ENCODE assay signal across 8 mouse cellular contexts in the genomic region with DNA sequence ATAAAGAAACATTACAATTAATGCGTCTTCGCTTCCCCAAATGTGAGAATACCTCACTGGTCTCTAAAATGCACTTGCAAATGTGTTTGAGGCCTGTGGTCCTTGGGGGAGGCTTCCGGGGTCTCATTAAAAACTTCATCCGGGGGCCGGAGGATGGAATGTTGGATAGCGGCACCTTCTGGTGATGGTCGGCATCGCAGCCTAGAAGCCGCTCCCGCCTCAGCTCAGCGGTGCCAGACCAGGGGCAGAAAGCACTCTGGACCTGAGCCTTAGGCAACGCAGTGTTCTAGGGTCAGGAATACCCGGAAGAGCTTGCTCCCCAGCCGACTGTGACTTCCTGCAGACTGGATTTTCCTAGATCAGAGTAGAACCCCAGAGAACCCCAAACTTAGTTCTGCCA. TPM values are rescaled to one million over a fixed set of nuclear protein-coding genes. Genes with fewer than 3 reads are reported as not detected.
DNase-seq lines count a peak whose midpoint lies in the region; ATAC-seq and TF ChIP-seq lines count a peak whose summit lies in the region.

No protein-coding gene starts in this region.

- ATAC-seq in heart, embryonic 11.5 days (replicated peaks; ENCODE audit: insufficient number of reproducible peaks, low FRiP score, low TSS enrichment), result no peak
- ATAC-seq in forebrain, postnatal 0 days, result 0 out of 2 replicates have a peak, but pooled peaks have one; percentile 25

- no peak overlapping the region for H3K4me2 ChIP-seq in heart, embryonic 11.5 days
- H3K4me2 ChIP-seq in forebrain, postnatal 0 days (ENCODE audit: low read depth), result no peak overlapping the region

- no peaks in the 10 kb centered on the region for H3K36me3 ChIP-seq in heart, embryonic 11.5 days (ENCODE audit: control insufficient read depth, insufficient read depth, low read length)
- no peaks in the 10 kb centered on the region for H3K36me3 ChIP-seq in forebrain, postnatal 0 days (ENCODE audit: insufficient read depth)
- no peaks in the 10 kb centered on the region for H3K36me3 ChIP-seq in kidney, adult 2 months (ENCODE audit: control insufficient read depth, insufficient read depth, low read length)
- H3K36me3 ChIP-seq in liver, adult 2 months (ENCODE audit: control insufficient read depth, insufficient read depth, low read length), result no peaks in the 10 kb centered on the region

- no peak overlapping the region for H3K27ac ChIP-seq in heart, embryonic 11.5 days (ENCODE audit: low read depth, low read length)
- H3K27ac ChIP-seq in bone marrow, adult 2 months (ENCODE audit: control insufficient read depth, insufficient read depth, low read depth, low read length, poor library complexity), result no peak overlapping the region
- no peak overlapping the region for H3K27ac ChIP-seq in forebrain, postnatal 0 days (ENCODE audit: low read depth, low read length)
- H3K27ac ChIP-seq in kidney, adult 2 months (ENCODE audit: insufficient read depth, low read depth, low read length), result no peak overlapping the region
- H3K27ac ChIP-seq in liver, adult 2 months (replicated peaks; ENCODE audit: insufficient read depth, low read depth, low read length), result no peak overlapping the region

- peak; percentile 66 for TF ChIP-seq CTCF in bone marrow, adult 2 months (IDR thresholded peaks at IDR 0.05; ENCODE audit: control insufficient read depth, insufficient read depth, low read length)
- TF ChIP-seq CTCF in forebrain, postnatal 0 days (IDR thresholded peaks at IDR 0.05; ENCODE audit: low read depth), result peak; percentile 82
- peak; percentile 70 for TF ChIP-seq CTCF in kidney, adult 2 months (conservative IDR thresholded peaks at IDR 0.05; ENCODE audit: insufficient read depth, insufficient read length, low read depth, low read length)
- TF ChIP-seq CTCF in liver, adult 2 months (IDR thresholded peaks at IDR 0.05; ENCODE audit: low read depth, low read length), result peak; percentile 79

- no peaks in the 10 kb centered on the region for H3K9me3 ChIP-seq in heart, embryonic 11.5 days (replicated peaks; ENCODE audit: control insufficient read depth, low read length)
- no peaks in the 10 kb centered on the region for H3K9me3 ChIP-seq in forebrain, postnatal 0 days (ENCODE audit: low read length)

- H3K4me3 ChIP-seq in heart, embryonic 11.5 days (ENCODE audit: low read depth, low read length), result no peak overlapping the region
- no peak overlapping the region for H3K4me3 ChIP-seq in bone marrow, adult 2 months (replicated peaks; ENCODE audit: control insufficient read depth, low read depth, low read length)
- no peak overlapping the region for H3K4me3 ChIP-seq in forebrain, postnatal 0 days (ENCODE audit: low read depth, low read length)
- H3K4me3 ChIP-seq in kidney, adult 2 months (ENCODE audit: insufficient read depth, low read depth, low read length), result no peak overlapping the region
- no peak overlapping the region for H3K4me3 ChIP-seq in liver, adult 2 months (ENCODE audit: insufficient read depth, low read depth, low read length)

- WGBS in heart, embryonic 11.5 days (ENCODE audit: insufficient replicate concordance), result 7% methylated on average over 14 of the region's 14 CpGs
- 1% methylated on average over 14 of the region's 14 CpGs for WGBS in bone marrow, adult 2 months
- WGBS in forebrain, postnatal 0 days, result 8% methylated on average over 14 of the region's 14 CpGs
- 6% methylated on average over 14 of the region's 14 CpGs for WGBS in kidney, adult 2 months
- 9% methylated on average over 14 of the region's 14 CpGs for WGBS in liver, adult 2 months

- 0 out of 2 replicates have a peak, but pooled peaks cover 3% of the 10 kb centered on the region for H3K27me3 ChIP-seq in heart, embryonic 11.5 days (ENCODE audit: control insufficient read depth, insufficient read depth, low read length)
- H3K27me3 ChIP-seq in forebrain, postnatal 0 days (ENCODE audit: insufficient read depth, low read length), result no peaks in the 10 kb centered on the region
- no peaks in the 10 kb centered on the region for H3K27me3 ChIP-seq in kidney, adult 2 months (replicated peaks; ENCODE audit: control insufficient read depth, insufficient read depth, low read length)
- H3K27me3 ChIP-seq in liver, adult 2 months (ENCODE audit: control insufficient read depth, insufficient read depth, low read length), result no peaks in the 10 kb centered on the region

- peak; percentile 27 to 73 for DNase-seq in heart, adult 18-20 months
- peak; percentile 78 for DNase-seq in forebrain, postnatal 0 days
- peak; percentile 57 for DNase-seq in kidney, adult 2 months
- DNase-seq in liver, adult 2 months (ENCODE audit: extremely low read depth, low read depth, low spot score), result peak; percentile 13
- peak; percentile 82 for DNase-seq in neural tube, embryonic 10.5 days (ENCODE audit: extremely low spot score, low spot score)
- DNase-seq in thymus, postnatal 0 days (ENCODE audit: low spot score), result peak; percentile 50

- H3K4me1 ChIP-seq in heart, embryonic 11.5 days (ENCODE audit: control insufficient read depth, insufficient read depth, low read length), result peaks cover 7% of the 10 kb centered on the region
- H3K4me1 ChIP-seq in bone marrow, adult 2 months (ENCODE audit: control insufficient read depth, insufficient read depth, low read length), result no peaks in the 10 kb centered on the region; the same call in 1 of the 2 replicates
- 0 out of 2 replicates have a peak, but pooled peaks cover 6% of the 10 kb centered on the region for H3K4me1 ChIP-seq in forebrain, postnatal 0 days (ENCODE audit: insufficient read depth)
- H3K4me1 ChIP-seq in kidney, adult 2 months (ENCODE audit: control insufficient read depth, insufficient read depth, low read length), result no peaks in the 10 kb centered on the region
- H3K4me1 ChIP-seq in liver, adult 2 months (ENCODE audit: control insufficient read depth, insufficient read depth, low read length), result no peaks in the 10 kb centered on the region

- H3K79me2 ChIP-seq in liver, adult 2 months (ENCODE audit: control insufficient read depth, insufficient read depth, low read length), result no peaks in the 10 kb centered on the region

- H3K9ac ChIP-seq in heart, embryonic 11.5 days (ENCODE audit: low read depth, low read length), result no peak overlapping the region
- H3K9ac ChIP-seq in forebrain, postnatal 0 days, result no peak overlapping the region
- H3K9ac ChIP-seq in liver, adult 2 months (ENCODE audit: low read depth, low read length), result no peak overlapping the region

- no peak for TF ChIP-seq POLR2A in bone marrow, adult 2 months (IDR thresholded peaks at IDR 0.05; ENCODE audit: borderline replicate concordance, control insufficient read depth, low read depth, low read length)
- TF ChIP-seq POLR2A in kidney, adult 2 months (IDR thresholded peaks at IDR 0.05; ENCODE audit: low read depth, low read length), result no peak
- TF ChIP-seq POLR2A in liver, adult 2 months (IDR thresholded peaks at IDR 0.05; ENCODE audit: extremely low read depth, insufficient read depth, low read length), result no peak

RNA-seq across cellular contexts. Expression of gene Scube3, which starts 8.7 kb away (rescaled TPM):
- under 1 TPM; 0.59 to 0.62 TPM for total RNA-seq in heart, adult 18-20 months (2021)
- 1.7 and 2.3 TPM in 2 replicates for polyA plus RNA-seq in heart, embryonic 11.5 days (2014; fragmentation: Nextera tagmentation; extraction: Ambion mirVana)
- polyA plus RNA-seq in bone marrow, adult 2 months (2011; ENCODE audit: insufficient read depth, insufficient read length, low replicate concordance, missing spikeins), result 0.57 TPM in 1 of 2 replicates, not detected in the other
- total RNA-seq in forebrain, postnatal 0 days (2014; rRNA removed), result 16.3 and 16.7 TPM in 2 replicates
- 3.1 and 3.2 TPM in 2 replicates for polyA plus RNA-seq in forebrain, postnatal 0 days (2015; fragmentation: Nextera tagmentation; extraction: Ambion mirVana)
- 2.4 and 5.4 TPM in 2 replicates for polyA plus RNA-seq in kidney, adult 2 months (2012; rRNA removed)
- under 0.01 TPM in 1 of 2 replicates, not detected in the other for total RNA-seq in liver, adult 2 months (2014; rRNA removed)
- 0.05 and 0.06 TPM in 2 replicates for polyA plus RNA-seq in liver, adult 2 months (2012; rRNA removed)
- polyA plus RNA-seq in thymus, postnatal 0 days (2015; fragmentation: Nextera tagmentation; extraction: Ambion mirVana), result 0.08 and 0.12 TPM in 2 replicates

RNA-seq across cellular contexts. Expression of gene Zfp523, which starts 43.7 kb away (rescaled TPM):
- total RNA-seq in heart, adult 18-20 months (2021), result 10 to 100 TPM; 10.7 to 13.9 TPM
- polyA plus RNA-seq in heart, embryonic 11.5 days (2014; fragmentation: Nextera tagmentation; extraction: Ambion mirVana), result 19.5 and 21.0 TPM in 2 replicates
- polyA plus RNA-seq in bone marrow, adult 2 months (2011; ENCODE audit: insufficient read depth, insufficient read length, low replicate concordance, missing spikeins), result 4.3 and 11.8 TPM in 2 replicates
- 57.7 and 72.4 TPM in 2 replicates for total RNA-seq in forebrain, postnatal 0 days (2014; rRNA removed)
- 36.5 and 41.1 TPM in 2 replicates for polyA plus RNA-seq in forebrain, postnatal 0 days (2015; fragmentation: Nextera tagmentation; extraction: Ambion mirVana)
- 54.1 and 63.7 TPM in 2 replicates for polyA plus RNA-seq in kidney, adult 2 months (2012; rRNA removed)
- 10.4 and 13.2 TPM in 2 replicates for total RNA-seq in liver, adult 2 months (2014; rRNA removed)
- 27.8 and 33.6 TPM in 2 replicates for polyA plus RNA-seq in liver, adult 2 months (2012; rRNA removed)
- 15.0 and 17.8 TPM in 2 replicates for polyA plus RNA-seq in thymus, postnatal 0 days (2015; fragmentation: Nextera tagmentation; extraction: Ambion mirVana)

RNA-seq across cellular contexts. Expression of gene Tcp11, which starts 52.8 kb away (rescaled TPM):
- under 1 TPM in 1 of 2 experiments, not detected in 1; 0.33 TPM for total RNA-seq in heart, adult 18-20 months (2021)
- polyA plus RNA-seq in heart, embryonic 11.5 days (2014; fragmentation: Nextera tagmentation; extraction: Ambion mirVana), result 0.34 and 0.49 TPM in 2 replicates
- 0.83 and 1.9 TPM in 2 replicates for polyA plus RNA-seq in bone marrow, adult 2 months (2011; ENCODE audit: insufficient read depth, insufficient read length, low replicate concordance, missing spikeins)
- 4.3 and 7.2 TPM in 2 replicates for total RNA-seq in forebrain, postnatal 0 days (2014; rRNA removed)
- 1.7 and 2.9 TPM in 2 replicates for polyA plus RNA-seq in forebrain, postnatal 0 days (2015; fragmentation: Nextera tagmentation; extraction: Ambion mirVana)
- 1.4 and 2.5 TPM in 2 replicates for polyA plus RNA-seq in kidney, adult 2 months (2012; rRNA removed)
- total RNA-seq in liver, adult 2 months (2014; rRNA removed), result not detected in 2 replicates
- not detected in 2 replicates for polyA plus RNA-seq in liver, adult 2 months (2012; rRNA removed)
- polyA plus RNA-seq in thymus, postnatal 0 days (2015; fragmentation: Nextera tagmentation; extraction: Ambion mirVana), result 1.3 and 2.0 TPM in 2 replicates

Comparison
In these comparisons a context has a peak if more than half of its experiments do, and no peak if none do; other contexts are left out.
1. DNase-seq: peak in every context shown above with its lines; median percentile 82 in neural tube, embryonic 10.5 days; 78 in forebrain, postnatal 0 days; 57 in kidney, adult 2 months; 50 in heart, adult 18-20 months; 50 in thymus, postnatal 0 days; 13 in liver, adult 2 months.